Mouse (Mus musculus) common myeloid progenitor, adult 5-6 weeks (primary cell): ENCODE measurements around the gene Tulp2. TPM values are rescaled to one million over a fixed set of nuclear protein-coding genes. Genes with fewer than 3 reads are reported as not detected.

Source experiments
- ATAC-seq: replicated peaks from 2 replicates; pipeline ENCODE4 v1.8.0; 2016; ENCODE audit warnings: low read depth, mild to moderate bottlenecking, moderate TSS enrichment, inconsistent platforms; ENCODE audit not compliant: poor library complexity, severe bottlenecking
- total RNA-seq: library from RNA; stranded (forward); fragments of 200-1000, 187-1606 nt; gene quantifications from 2 replicates; pipeline ENCODE4 v1.2.3, GENCODE M21; 2017

The Tulp2 gene
- total RNA-seq, 1 experiment from 2014 or later: not detected

DNA sequence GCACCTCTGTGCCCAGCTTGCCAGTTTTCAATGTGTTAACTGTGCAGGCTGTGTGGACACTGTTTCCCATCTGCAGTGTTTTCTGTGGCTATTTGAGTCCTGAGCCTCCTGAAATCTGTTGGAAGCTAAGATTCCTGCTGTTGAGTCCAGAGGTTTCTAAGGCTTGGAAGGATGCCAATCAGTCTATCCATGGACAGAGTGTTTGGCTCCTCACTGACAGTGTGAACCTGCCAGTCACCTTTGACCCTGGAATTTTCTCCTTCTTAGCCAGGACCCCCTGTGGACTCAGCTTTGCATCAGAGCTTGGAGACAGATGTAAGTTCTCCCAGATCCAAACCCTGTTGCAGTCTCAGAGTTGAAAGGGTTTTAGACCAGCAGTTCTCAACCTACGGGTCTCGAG is 58.5 kb downstream of the Tulp2 start:
- no peak for ATAC-seq

GRCm38 (mm10) chr7:45544525-45544924 is 62.8 kb downstream of the Tulp2 start:
- no peak for ATAC-seq

GRCm38 (mm10) chr7:45549641-45550436 is 68.2 kb downstream of the Tulp2 start:
- no peak for ATAC-seq

DNA sequence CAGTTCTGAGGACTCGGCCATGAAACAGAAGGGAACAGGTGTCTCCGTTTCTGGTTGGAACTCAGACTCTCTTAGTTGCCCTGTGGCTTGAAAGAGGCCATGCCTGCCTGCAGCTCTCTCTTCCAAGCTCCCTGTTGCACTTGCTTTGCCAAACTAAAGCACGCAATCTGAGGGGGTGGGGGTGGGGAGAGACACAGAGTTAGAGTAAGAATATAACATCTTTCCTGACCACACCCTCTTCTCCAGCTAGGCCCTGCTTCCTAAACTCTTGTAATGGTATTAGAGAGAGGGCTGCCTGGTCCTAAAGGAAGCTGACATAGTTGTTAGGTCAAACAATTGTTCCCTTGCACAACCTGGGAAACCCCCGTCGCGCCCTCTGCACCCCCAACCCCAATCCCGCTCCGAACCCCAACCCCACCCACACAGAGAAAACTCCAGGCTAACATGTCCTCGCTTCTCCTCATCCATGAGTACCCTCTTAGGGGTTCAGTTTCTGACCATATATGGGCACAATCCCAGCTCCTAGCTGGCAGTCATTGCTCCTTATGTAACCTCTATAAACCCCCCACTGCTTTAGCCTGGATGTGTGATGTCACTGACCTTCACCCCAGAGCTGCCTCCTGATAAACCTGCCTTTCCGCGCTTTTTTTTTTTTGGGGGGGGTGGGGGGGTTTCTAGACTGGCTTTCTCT is 69.3 kb downstream of the Tulp2 start:
- no peak for ATAC-seq

GRCm38 (mm10) chr7:45551512-45551883 is 69.8 kb downstream of the Tulp2 start:
- ATAC-seq: no peak

- ATAC-seq: no peak
Observed at GRCm38 (mm10) chr7:45553519-45553918, 71.8 kb downstream of the Tulp2 start.

- ATAC-seq: no peak
Observed at GRCm38 (mm10) chr7:45553990-45554389, 72.3 kb downstream of the Tulp2 start.

DNA sequence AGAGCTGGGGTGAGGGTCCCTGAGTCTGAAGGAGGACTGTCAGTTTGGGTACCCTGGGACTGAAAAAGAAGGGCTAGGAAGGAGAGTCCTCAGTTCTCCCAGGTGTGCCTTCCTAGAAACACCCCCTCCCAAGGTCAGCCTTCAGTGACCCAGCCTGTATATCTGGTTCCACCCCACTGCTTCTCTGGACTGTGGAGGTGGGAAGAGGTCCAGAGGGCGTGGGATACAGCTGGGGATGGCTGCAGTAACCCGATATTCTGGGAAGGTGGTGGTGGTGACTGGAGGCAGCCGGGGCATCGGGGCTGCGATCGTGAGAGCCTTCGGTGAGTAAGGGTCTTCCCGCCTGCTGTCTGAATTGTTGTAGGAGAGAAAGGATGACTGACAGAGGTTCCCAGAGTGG is 73.1 kb downstream of the Tulp2 start, which contains the start of gene Hsd17b14:
Gene Hsd17b14, plus strand, starts transcription at position 150 of the 400 bp plus-strand sequence.
- ATAC-seq: no peak

- peak; percentile 93 for ATAC-seq
Observed at GRCm38 (mm10) chr7:45555787-45556186, 74.1 kb downstream of the Tulp2 start.

GRCm38 (mm10) chr7:45558907-45559306 is 77.2 kb downstream of the Tulp2 start:
- no peak for ATAC-seq

DNA sequence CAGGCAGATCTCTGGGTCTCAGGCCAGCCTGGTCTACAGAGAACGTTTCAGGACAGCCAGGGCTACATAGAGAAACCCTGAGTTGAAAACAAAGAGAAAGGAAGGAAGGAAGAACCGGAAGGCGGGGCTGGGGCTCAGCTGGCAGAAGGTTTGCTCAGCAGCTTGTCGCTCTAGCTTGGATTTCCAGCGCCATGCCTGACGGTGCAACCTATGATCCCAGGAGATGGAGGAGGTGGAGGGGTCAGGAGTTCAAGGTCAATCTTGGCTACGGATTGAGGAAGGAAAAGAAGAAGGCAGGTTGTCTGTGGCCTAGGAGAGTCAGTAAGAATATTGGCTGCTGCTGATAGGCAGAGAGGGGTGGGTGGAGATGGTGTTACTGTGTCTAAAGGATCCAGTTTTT is 78.6 kb downstream of the Tulp2 start:
- ATAC-seq: no peak

DNA sequence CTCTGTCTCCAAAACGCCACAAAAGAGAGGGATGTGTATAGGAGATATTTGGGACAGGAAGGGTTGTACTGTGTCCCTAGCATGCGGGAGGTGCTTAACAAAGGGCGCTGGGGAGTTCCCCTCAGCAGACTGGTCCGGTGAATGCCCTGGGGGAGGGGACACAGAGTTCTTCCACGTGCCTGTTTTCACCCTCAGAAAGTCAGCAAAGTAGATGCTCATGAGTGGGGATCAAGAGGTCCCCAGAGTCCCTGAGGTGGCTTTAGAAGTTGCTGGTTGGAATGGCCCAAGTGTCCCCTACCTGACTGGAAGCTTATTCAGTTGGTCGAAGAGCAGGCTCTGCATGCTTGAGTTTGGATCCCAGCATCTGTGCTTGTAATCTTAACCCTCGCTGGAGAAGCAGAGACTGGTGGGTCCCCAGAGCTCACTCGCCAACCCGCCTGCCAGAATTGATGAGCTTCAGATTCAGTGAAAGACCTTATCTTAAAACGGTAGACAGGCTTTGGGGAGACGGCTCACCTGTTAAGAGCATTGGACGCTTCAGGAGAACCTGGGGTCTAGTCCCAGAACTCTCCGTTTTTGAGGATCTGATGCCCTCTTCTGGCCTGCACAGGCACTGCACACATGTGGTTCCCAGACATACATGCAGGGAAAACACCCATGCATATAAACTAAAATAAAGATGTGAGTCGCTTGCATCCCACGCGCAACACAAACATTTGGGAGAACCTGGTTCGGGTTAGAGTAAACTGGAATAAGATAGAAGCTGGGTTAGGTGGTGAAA is 79.4 kb downstream of the Tulp2 start:
- peak; percentile 80 for ATAC-seq

GRCm38 (mm10) chr7:45561624-45562520 is 80.2 kb downstream of the Tulp2 start:
- ATAC-seq: peak; percentile 33

- no peak for ATAC-seq
Observed at GRCm38 (mm10) chr7:45564811-45565210, 83.1 kb downstream of the Tulp2 start.

GRCm38 (mm10) chr7:45565446-45565845 is 83.8 kb downstream of the Tulp2 start:
- no peak for ATAC-seq

DNA sequence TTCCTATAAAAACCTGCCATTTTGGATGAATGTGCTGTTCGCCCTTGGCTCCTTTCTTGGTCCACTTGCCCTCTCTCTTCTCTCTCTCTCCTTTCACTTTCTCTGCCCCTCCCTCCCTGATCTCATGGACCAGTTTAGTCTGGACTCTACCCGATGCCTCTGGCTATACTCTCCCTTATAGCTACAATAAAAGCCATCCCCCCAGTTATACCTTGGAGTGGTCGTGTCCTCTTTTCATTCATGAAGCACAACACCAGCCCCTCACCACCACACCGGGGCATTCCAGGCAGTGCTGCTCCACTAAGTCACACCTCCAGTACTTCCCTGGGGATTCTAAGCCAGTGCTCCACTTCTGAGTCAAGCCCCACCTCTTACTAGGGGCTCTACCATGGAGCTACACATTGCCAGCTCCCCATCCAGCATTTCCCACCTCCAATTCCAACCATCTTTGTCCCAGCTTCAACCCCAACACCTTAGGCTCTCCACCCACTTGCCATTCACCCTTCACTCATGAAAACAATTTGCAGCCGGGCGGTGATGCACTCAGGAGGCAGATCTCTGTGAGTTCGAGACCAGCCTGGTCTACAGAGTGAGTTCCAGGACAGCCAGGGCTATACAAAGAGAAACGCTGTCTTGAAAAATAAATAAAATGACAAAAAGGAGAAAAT is 85.6 kb downstream of the Tulp2 start:
- ATAC-seq: no peak

GRCm38 (mm10) chr7:45567780-45568516 is 86.3 kb downstream of the Tulp2 start:
- ATAC-seq: peak; percentile 83
